Mouse (Mus musculus): ENCODE results near the gene H2-Eb2. TPM values are rescaled to one million over a fixed set of nuclear protein-coding genes. Genes with fewer than 3 reads are reported as not detected.
A peak's percentile ranks its signal among the peaks of the same experiment; 100 is the strongest.

H2-Eb2 gene
- polyA plus RNA-seq, 1 experiment from 2014 or later = not detected

GRCm38 (mm10) chr17:34303789-34304188 is 21.7 kb upstream of the H2-Eb2 start:
- no peaks in the 10 kb centered on the region for H3K9me3 ChIP-seq (ENCODE audit: control insufficient read depth)
- H3K36me3 ChIP-seq (ENCODE audit: control insufficient read depth, insufficient read depth) = no peaks in the 10 kb centered on the region
- H3K4me2 ChIP-seq (replicated peaks; ENCODE audit: low read depth) = no peak overlapping the region
- H3K27ac ChIP-seq (ENCODE audit: low read depth, low read length) = no peak overlapping the region
- H3K9ac ChIP-seq (ENCODE audit: low read depth, low read length) = no peak overlapping the region
- WGBS = 59% methylated on average over 2 of the region's 2 CpGs
- H3K4me1 ChIP-seq (replicated peaks; ENCODE audit: control insufficient read depth, insufficient read depth, low read length) = no peaks in the 10 kb centered on the region
- no peak for TF ChIP-seq CTCF (IDR thresholded peaks at IDR 0.05; ENCODE audit: low read depth)
- H3K27me3 ChIP-seq (replicated peaks; ENCODE audit: control insufficient read depth, insufficient read depth, low read length) = no peaks in the 10 kb centered on the region
- H3K4me3 ChIP-seq (ENCODE audit: low read depth, low read length) = no peak overlapping the region
- no peak for ATAC-seq

- Histone ChIP-seq H3K4me1 (replicated peaks; ENCODE audit: control insufficient read depth, insufficient read depth, low read length) (no peaks in the 10 kb centered on the region), H3K9me3 (ENCODE audit: control insufficient read depth) (no peaks in the 10 kb centered on the region), H3K36me3 (ENCODE audit: control insufficient read depth, insufficient read depth) (no peaks in the 10 kb centered on the region), H3K27me3 (replicated peaks; ENCODE audit: control insufficient read depth, insufficient read depth, low read length) (no peaks in the 10 kb centered on the region; the same call in 1 of the 2 replicates), H3K4me2 (replicated peaks; ENCODE audit: low read depth) (no peak overlapping the region), H3K4me3 (ENCODE audit: low read depth, low read length) (no peak overlapping the region), H3K9ac (ENCODE audit: low read depth, low read length) (no peak overlapping the region), H3K27ac (ENCODE audit: low read depth, low read length) (no peak overlapping the region)
- peak; percentile 32; the same call in 1 of the 2 replicates for ATAC-seq
- no peak for TF ChIP-seq CTCF (IDR thresholded peaks at IDR 0.05; ENCODE audit: low read depth)
- 21% methylated on average over 4 of the region's 4 CpGs for WGBS
These were observed 20.7 kb upstream of the H2-Eb2 start for GRCm38 (mm10) chr17:34304751-34305150.

- Histone ChIP-seq H3K4me2 (replicated peaks; ENCODE audit: low read depth) (no peak within 1 kb of the TSS), H3K27me3 (replicated peaks; ENCODE audit: control insufficient read depth, insufficient read depth, low read length) (no peaks in the 10 kb centered on the region; the same call in 1 of the 2 replicates), H3K9ac (ENCODE audit: low read depth, low read length) (no peak within 1 kb of the TSS), H3K4me1 (replicated peaks; ENCODE audit: control insufficient read depth, insufficient read depth, low read length) (no peaks in the 10 kb centered on the region), H3K4me3 (ENCODE audit: low read depth, low read length) (no peak within 1 kb of the TSS), H3K36me3 (ENCODE audit: control insufficient read depth, insufficient read depth) (no peaks in the 10 kb centered on the region), H3K27ac (ENCODE audit: low read depth, low read length) (no peak within 1 kb of the TSS), H3K9me3 (ENCODE audit: control insufficient read depth) (no peaks in the 10 kb centered on the region)
- no peak for ATAC-seq
- TF ChIP-seq CTCF (IDR thresholded peaks at IDR 0.05; ENCODE audit: low read depth) = no peak
These were observed 20.0 kb upstream of the H2-Eb2 start, which contains the start of gene H2-Eb1 for GRCm38 (mm10) chr17:34305380-34306030. H2-Eb1 (plus strand) TSS chr17:34305867.

- H3K4me1 ChIP-seq (replicated peaks; ENCODE audit: control insufficient read depth, insufficient read depth, low read length) = no peaks in the 10 kb centered on the region
- H3K36me3 ChIP-seq (ENCODE audit: control insufficient read depth, insufficient read depth) = no peaks in the 10 kb centered on the region
- no peak overlapping the region for H3K27ac ChIP-seq (ENCODE audit: low read depth, low read length)
- WGBS = 77% methylated on average over 2 of the region's 2 CpGs
- ATAC-seq = no peak
- no peaks in the 10 kb centered on the region for H3K9me3 ChIP-seq (ENCODE audit: control insufficient read depth)
- H3K9ac ChIP-seq (ENCODE audit: low read depth, low read length) = no peak overlapping the region
- H3K27me3 ChIP-seq (replicated peaks; ENCODE audit: control insufficient read depth, insufficient read depth, low read length) = no peaks in the 10 kb centered on the region; the same call in 1 of the 2 replicates
- H3K4me2 ChIP-seq (replicated peaks; ENCODE audit: low read depth) = no peak overlapping the region
- TF ChIP-seq CTCF (IDR thresholded peaks at IDR 0.05; ENCODE audit: low read depth) = no peak
- no peak overlapping the region for H3K4me3 ChIP-seq (ENCODE audit: low read depth, low read length)
These were observed 19.1 kb upstream of the H2-Eb2 start for GRCm38 (mm10) chr17:34306407-34306806.

GRCm38 (mm10) chr17:34307216-34307615 is 18.2 kb upstream of the H2-Eb2 start:
- TF ChIP-seq CTCF (IDR thresholded peaks at IDR 0.05; ENCODE audit: low read depth) = no peak
- Histone ChIP-seq H3K4me1 (replicated peaks; ENCODE audit: control insufficient read depth, insufficient read depth, low read length) (no peaks in the 10 kb centered on the region), H3K4me3 (ENCODE audit: low read depth, low read length) (no peak overlapping the region), H3K27me3 (replicated peaks; ENCODE audit: control insufficient read depth, insufficient read depth, low read length) (no peaks in the 10 kb centered on the region; the same call in 1 of the 2 replicates), H3K9ac (ENCODE audit: low read depth, low read length) (no peak overlapping the region), H3K4me2 (replicated peaks; ENCODE audit: low read depth) (no peak overlapping the region), H3K27ac (ENCODE audit: low read depth, low read length) (no peak overlapping the region), H3K9me3 (ENCODE audit: control insufficient read depth) (no peaks in the 10 kb centered on the region), H3K36me3 (ENCODE audit: control insufficient read depth, insufficient read depth) (no peaks in the 10 kb centered on the region)
- ATAC-seq = no peak

GRCm38 (mm10) chr17:34308161-34308560 is 17.3 kb upstream of the H2-Eb2 start:
- no peaks in the 10 kb centered on the region for H3K9me3 ChIP-seq (ENCODE audit: control insufficient read depth)
- TF ChIP-seq CTCF (IDR thresholded peaks at IDR 0.05; ENCODE audit: low read depth) = no peak
- H3K9ac ChIP-seq (ENCODE audit: low read depth, low read length) = no peak overlapping the region
- no peak overlapping the region for H3K27ac ChIP-seq (ENCODE audit: low read depth, low read length)
- no peak for ATAC-seq
- no peaks in the 10 kb centered on the region for H3K36me3 ChIP-seq (ENCODE audit: control insufficient read depth, insufficient read depth)
- no peaks in the 10 kb centered on the region; the same call in 1 of the 2 replicates for H3K27me3 ChIP-seq (replicated peaks; ENCODE audit: control insufficient read depth, insufficient read depth, low read length)
- WGBS = 82% methylated on average over 4 of the region's 4 CpGs
- H3K4me2 ChIP-seq (replicated peaks; ENCODE audit: low read depth) = no peak overlapping the region
- H3K4me1 ChIP-seq (replicated peaks; ENCODE audit: control insufficient read depth, insufficient read depth, low read length) = no peaks in the 10 kb centered on the region
- no peak overlapping the region for H3K4me3 ChIP-seq (ENCODE audit: low read depth, low read length)

All from intestine, postnatal 0 days (tissue).